Mouse (Mus musculus): ENCODE measurements around the gene Frmd4b.

DNA sequence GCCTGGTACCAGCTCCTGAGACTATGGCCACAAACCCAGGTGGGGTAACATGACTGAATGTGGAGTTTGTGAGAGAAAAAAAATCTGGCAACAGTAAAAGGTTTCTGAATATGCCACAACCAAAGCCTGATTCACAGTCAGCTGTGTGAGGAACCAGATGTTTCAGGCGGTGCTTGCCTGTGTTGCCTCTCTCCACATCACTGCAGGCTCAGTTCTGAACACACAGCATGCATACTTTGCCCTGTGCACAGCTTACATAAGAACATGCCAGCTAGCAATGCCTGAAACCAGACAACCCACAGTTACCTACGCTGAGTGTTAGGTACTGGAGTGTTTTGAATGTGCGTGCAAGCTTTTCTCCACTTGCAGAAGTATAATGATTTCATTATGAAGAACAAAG, 224.4 kb downstream of the Frmd4b start:
- TF ChIP-seq POLR2A (IDR thresholded peaks at IDR 0.05; ENCODE audit: control insufficient read depth, low read depth, low read length) (no peak), CTCF (IDR thresholded peaks at IDR 0.05; ENCODE audit: control insufficient read depth, insufficient read depth, insufficient replicate concordance, low read depth, low read length) (no peak)
